Mouse (Mus musculus) kidney, embryonic 16.5 days (tissue): ENCODE data around the gene Pard3b. TPM values are rescaled to one million over a fixed set of nuclear protein-coding genes. Genes with fewer than 3 reads are reported as not detected.

Experiments
- ATAC-seq: fragments of 200-750 bp; cut with Nextera tagmentation; 2 replicates; pipeline ENCODE4 v1.8.0; 2017; ENCODE audit warnings: moderate TSS enrichment; ENCODE audit not compliant: low FRiP score, low TSS enrichment
- H3K27ac ChIP-seq: fragments of 300-500 bp; sonication (generic); 2 replicates; pipeline ENCODE4 v1.5.1; 2014; ENCODE audit warnings: low read length
- H3K27me3 ChIP-seq: fragments of 300-500 bp; sonication (generic); 2 replicates; pipeline ENCODE4 v1.6.1; 2014; ENCODE audit warnings: low read length, control low read depth, mixed read lengths; ENCODE audit not compliant: insufficient read depth
- H3K36me3 ChIP-seq: fragments of 300-500 bp; sonication (generic); 2 replicates; pipeline ENCODE4 v1.6.1; 2014; ENCODE audit warnings: low read length, control low read depth, mixed read lengths; ENCODE audit not compliant: insufficient read depth
- H3K4me1 ChIP-seq: fragments of 300-500 bp; sonication (generic); 2 replicates; pipeline ENCODE4 v1.6.1; 2014; ENCODE audit warnings: low read length, control low read depth, mixed read lengths; ENCODE audit not compliant: insufficient read depth
- H3K4me2 ChIP-seq: fragments of 300-500 bp; sonication (generic); replicated peaks from 2 replicates; pipeline ENCODE4 v1.6.1; 2014; ENCODE audit warnings: low read depth, low read length
- H3K4me3 ChIP-seq: fragments of 300-500 bp; sonication (generic); 2 replicates; pipeline ENCODE4 v1.5.1; 2014; ENCODE audit warnings: mild to moderate bottlenecking, low read length
- H3K9ac ChIP-seq: fragments of 300-500 bp; sonication (generic); replicated peaks from 2 replicates; pipeline ENCODE4 v1.6.1; 2014; ENCODE audit warnings: low read length
- H3K9me3 ChIP-seq: fragments of 300-500 bp; sonication (generic); 2 replicates; pipeline ENCODE4 v1.6.1; 2016; ENCODE audit warnings: low read length, control low read depth
- WGBS: fragments of 180-500 bp; shearing (Covaris S2); extraction: QIAGEN DNeasy Blood & Tissue Kit; methylation state at CpG from one replicate; pipeline ENCODE4 v1.1.7; 2014; 5-methylcytosine and 5-hydroxymethylcytosine counted together
- polyA plus RNA-seq: library from polyadenylated mRNA; unstranded; fragments of >200 nt; fragmentation: Nextera tagmentation; extraction: Ambion mirVana; gene quantifications from 2 replicates; pipeline ENCODE4 v1.2.1, GENCODE M21; 2015

Gene Pard3b
- polyA plus RNA-seq, 1 experiment from 2014 or later = 17.6 TPM

- Histone ChIP-seq H3K9me3 (0 out of 2 replicates have a peak, but pooled peaks cover 5% of the 10 kb centered on the region), H3K4me3 (no peak overlapping the region), H3K4me1 (no peaks in the 10 kb centered on the region), H3K27ac (no peak overlapping the region), H3K4me2 (no peak overlapping the region), H3K27me3 (no peaks in the 10 kb centered on the region), H3K36me3 (no peaks in the 10 kb centered on the region), H3K9ac (no peak overlapping the region)
- no peak for ATAC-seq
- 91% methylated on average over 4 of the region's 4 CpGs for WGBS
Measured at GRCm38 (mm10) chr1:62378335-62378734, 739.7 kb downstream of the Pard3b start.

GRCm38 (mm10) chr1:62382807-62383514, 744.3 kb downstream of the Pard3b start:
- Histone ChIP-seq H3K27ac (no peak overlapping the region), H3K4me3 (no peak overlapping the region), H3K9me3 (0 out of 2 replicates have a peak, but pooled peaks cover 4% of the 10 kb centered on the region), H3K4me2 (no peak overlapping the region), H3K9ac (no peak overlapping the region), H3K4me1 (no peaks in the 10 kb centered on the region), H3K36me3 (no peaks in the 10 kb centered on the region), H3K27me3 (no peaks in the 10 kb centered on the region)
- no peak for ATAC-seq
- 31% methylated on average over 14 of the region's 14 CpGs for WGBS

- Histone ChIP-seq H3K4me3 (no peak overlapping the region), H3K27ac (no peak overlapping the region), H3K9ac (no peak overlapping the region), H3K4me2 (no peak overlapping the region), H3K9me3 (no peaks in the 10 kb centered on the region), H3K4me1 (no peaks in the 10 kb centered on the region), H3K36me3 (no peaks in the 10 kb centered on the region), H3K27me3 (no peaks in the 10 kb centered on the region)
- ATAC-seq = no peak
- 70% methylated on average over 1 of the region's 1 CpGs for WGBS
Measured at GRCm38 (mm10) chr1:62384241-62384640, 745.6 kb downstream of the Pard3b start.

DNA sequence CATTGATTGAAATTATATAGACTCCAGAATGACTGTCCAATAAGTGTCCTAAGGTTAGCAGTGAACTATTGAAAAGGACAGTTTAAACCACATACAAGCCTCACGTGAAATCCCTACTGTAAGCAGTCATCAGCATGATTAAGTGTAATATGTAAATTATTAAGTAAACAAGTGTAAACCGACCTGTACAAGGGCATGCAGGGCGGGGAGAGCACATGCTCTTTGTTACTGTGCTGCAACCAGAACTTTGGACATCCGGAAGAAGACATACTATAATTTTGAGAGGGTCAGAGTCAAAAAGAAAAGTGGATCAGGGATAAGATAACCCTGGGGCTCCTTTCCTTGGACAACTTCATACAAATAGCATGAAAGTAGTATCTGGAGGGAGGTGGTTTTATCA, 749.4 kb downstream of the Pard3b start:
- no peaks in the 10 kb centered on the region for H3K4me1 ChIP-seq
- ATAC-seq = no peak
- H3K9me3 ChIP-seq = no peaks in the 10 kb centered on the region
- H3K27ac ChIP-seq = no peak overlapping the region
- H3K9ac ChIP-seq = no peak overlapping the region
- no peak overlapping the region for H3K4me3 ChIP-seq
- H3K36me3 ChIP-seq = no peaks in the 10 kb centered on the region
- no peak overlapping the region for H3K4me2 ChIP-seq
- 74% methylated on average over 4 of the region's 4 CpGs for WGBS
- no peaks in the 10 kb centered on the region for H3K27me3 ChIP-seq

DNA sequence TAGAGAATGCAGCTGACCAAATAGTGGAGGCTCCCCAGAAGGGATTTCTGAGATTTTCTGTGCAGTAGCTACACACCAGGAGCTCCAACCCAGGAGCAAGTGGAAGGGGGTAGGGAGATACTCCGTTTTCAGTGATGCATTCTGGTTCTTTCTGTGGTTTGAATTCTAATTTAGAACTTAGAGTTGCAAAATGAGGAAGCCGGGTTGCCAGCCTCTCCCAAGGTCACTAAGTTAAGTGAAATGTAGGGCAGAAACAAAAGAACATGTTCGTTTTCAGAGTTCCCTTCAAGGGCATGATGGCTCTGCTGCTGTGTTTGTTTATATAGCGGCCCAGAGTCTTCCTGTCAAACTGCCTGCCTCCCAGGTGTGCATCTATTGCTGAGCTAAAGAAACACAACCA, 754.2 kb downstream of the Pard3b start:
- Histone ChIP-seq H3K9me3 (no peaks in the 10 kb centered on the region), H3K36me3 (no peaks in the 10 kb centered on the region), H3K9ac (no peak overlapping the region), H3K4me3 (no peak overlapping the region), H3K4me1 (no peaks in the 10 kb centered on the region), H3K27me3 (no peaks in the 10 kb centered on the region), H3K27ac (no peak overlapping the region), H3K4me2 (no peak overlapping the region)
- 44% methylated on average over 4 of the region's 4 CpGs for WGBS
- ATAC-seq = no peak

- H3K27ac ChIP-seq = no peak overlapping the region
- H3K9ac ChIP-seq = no peak overlapping the region
- no peaks in the 10 kb centered on the region for H3K27me3 ChIP-seq
- H3K4me1 ChIP-seq = no peaks in the 10 kb centered on the region
- H3K4me2 ChIP-seq = no peak overlapping the region
- no peak for ATAC-seq
- 85% methylated on average over 3 of the region's 3 CpGs for WGBS
- H3K36me3 ChIP-seq = no peaks in the 10 kb centered on the region
- H3K9me3 ChIP-seq = no peaks in the 10 kb centered on the region
- no peak overlapping the region for H3K4me3 ChIP-seq
Measured at GRCm38 (mm10) chr1:62394555-62394954, 755.9 kb downstream of the Pard3b start.

DNA sequence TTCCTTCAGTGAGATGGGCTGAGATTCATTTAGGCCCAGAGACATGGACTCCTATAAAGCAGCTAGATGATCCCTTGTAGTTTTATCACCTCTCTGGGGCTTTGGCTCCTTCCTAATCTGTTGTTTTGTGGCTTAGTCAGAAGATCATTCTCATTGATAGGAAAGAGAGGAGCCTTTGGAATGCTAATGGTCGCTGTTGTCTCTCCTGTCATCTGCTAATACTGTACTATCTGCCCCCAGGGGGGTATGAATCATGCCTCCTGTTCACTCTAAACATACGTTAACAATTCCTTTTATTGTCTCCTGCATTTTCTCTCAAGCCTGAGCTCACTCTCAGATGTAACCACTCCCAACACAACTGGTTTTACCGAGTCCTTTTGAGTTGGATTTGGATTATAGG, 759.6 kb downstream of the Pard3b start:
- ATAC-seq = no peak
- Histone ChIP-seq H3K4me2 (no peak overlapping the region), H3K4me1 (no peaks in the 10 kb centered on the region), H3K9me3 (no peaks in the 10 kb centered on the region), H3K27me3 (no peaks in the 10 kb centered on the region), H3K9ac (no peak overlapping the region), H3K4me3 (no peak overlapping the region), H3K36me3 (no peaks in the 10 kb centered on the region), H3K27ac (no peak overlapping the region)
- 18% methylated on average over 3 of the region's 3 CpGs for WGBS

DNA sequence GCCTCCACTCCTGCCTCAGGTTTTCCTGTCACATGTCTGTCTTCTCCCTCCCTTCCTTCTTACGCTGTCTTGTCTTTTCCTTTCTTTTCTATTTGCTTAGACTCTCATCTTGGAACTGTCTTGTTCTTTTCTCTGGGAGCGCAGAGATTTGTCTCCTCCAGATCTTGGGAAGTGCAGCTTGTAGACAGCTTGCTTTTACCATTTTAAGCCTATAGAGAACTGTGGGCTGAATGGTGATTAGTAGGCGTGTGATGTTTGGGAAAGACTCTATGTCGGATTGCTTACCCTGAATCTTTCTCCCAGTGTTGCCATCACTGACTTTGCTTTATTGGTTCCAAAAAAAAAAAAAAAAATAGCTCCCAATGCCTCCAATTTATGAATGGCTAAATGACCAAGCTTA, 760.1 kb downstream of the Pard3b start:
- H3K36me3 ChIP-seq = no peaks in the 10 kb centered on the region
- WGBS = 77% methylated on average over 4 of the region's 4 CpGs
- H3K4me2 ChIP-seq = no peak overlapping the region
- no peaks in the 10 kb centered on the region for H3K4me1 ChIP-seq
- ATAC-seq = no peak
- no peak overlapping the region for H3K4me3 ChIP-seq
- H3K9me3 ChIP-seq = no peaks in the 10 kb centered on the region
- no peaks in the 10 kb centered on the region for H3K27me3 ChIP-seq
- no peak overlapping the region for H3K9ac ChIP-seq
- no peak overlapping the region for H3K27ac ChIP-seq

- H3K27me3 ChIP-seq = no peaks in the 10 kb centered on the region
- no peak overlapping the region for H3K27ac ChIP-seq
- H3K4me3 ChIP-seq = no peak overlapping the region
- H3K9ac ChIP-seq = no peak overlapping the region
- no peak overlapping the region for H3K4me2 ChIP-seq
- H3K9me3 ChIP-seq = no peaks in the 10 kb centered on the region
- H3K36me3 ChIP-seq = no peaks in the 10 kb centered on the region
- no peak for ATAC-seq
- H3K4me1 ChIP-seq = no peaks in the 10 kb centered on the region
- WGBS = 57% methylated on average over 8 of the region's 8 CpGs
Measured at GRCm38 (mm10) chr1:62405061-62405460, 766.4 kb downstream of the Pard3b start.

DNA sequence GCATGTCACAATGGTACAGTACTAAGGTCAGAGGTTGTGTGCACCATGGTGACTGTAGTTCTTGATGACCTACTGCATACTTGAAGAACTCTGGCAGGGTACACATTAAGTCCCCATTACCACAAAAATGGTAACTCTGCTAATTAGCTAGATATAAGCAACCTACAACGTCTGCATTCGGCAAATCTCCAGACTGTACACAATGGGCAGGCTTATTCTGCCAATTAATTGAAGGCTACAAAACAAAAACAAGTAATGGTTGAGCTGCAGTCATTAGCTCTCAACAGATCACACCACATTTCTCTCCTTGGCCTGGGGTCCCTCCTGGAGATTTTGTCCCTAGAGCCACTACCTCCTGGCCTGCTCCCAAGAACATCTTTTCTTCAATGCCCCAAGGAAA, 772.7 kb downstream of the Pard3b start:
- no peak overlapping the region for H3K27ac ChIP-seq
- H3K9me3 ChIP-seq = no peaks in the 10 kb centered on the region
- 88% methylated on average over 2 of the region's 2 CpGs for WGBS
- H3K4me1 ChIP-seq = 0 out of 2 replicates have a peak, but pooled peaks cover 3% of the 10 kb centered on the region
- no peak overlapping the region for H3K4me3 ChIP-seq
- H3K4me2 ChIP-seq = no peak overlapping the region
- H3K36me3 ChIP-seq = no peaks in the 10 kb centered on the region
- ATAC-seq = no peak
- no peaks in the 10 kb centered on the region for H3K27me3 ChIP-seq
- H3K9ac ChIP-seq = no peak overlapping the region
